Mouse (Mus musculus) stomach, postnatal 0 days (tissue): ENCODE results near the gene Sel1l3. TPM values are rescaled to one million over a fixed set of nuclear protein-coding genes. Genes with fewer than 3 reads are reported as not detected.

Source experiments
- ATAC-seq: fragments of 200-750 bp; cut with Nextera tagmentation; 2 replicates; pipeline ENCODE4 v1.8.0; 2017; ENCODE audit not compliant: low FRiP score, low TSS enrichment
- DNase-seq: peaks from one replicate; pipeline ENCODE4 v3.0.0-alpha.2; 2016; ENCODE audit warnings: low spot score
- H3K27ac ChIP-seq: fragments of 300-500 bp; sonication (generic); replicated peaks from 2 replicates; pipeline ENCODE4 v1.5.1; 2014; ENCODE audit warnings: mild to moderate bottlenecking, control low read depth
- H3K27me3 ChIP-seq: fragments of 300-500 bp; sonication (generic); 2 replicates; pipeline ENCODE4 v1.6.1; 2014; ENCODE audit warnings: low read length; ENCODE audit not compliant: control insufficient read depth, insufficient read depth
- H3K36me3 ChIP-seq: fragments of 300-500 bp; sonication (generic); 2 replicates; pipeline ENCODE4 v1.6.1; 2014; ENCODE audit warnings: low read length, mixed read lengths; ENCODE audit not compliant: control insufficient read depth, insufficient read depth
- H3K4me1 ChIP-seq: fragments of 300-500 bp; sonication (generic); replicated peaks from 2 replicates; pipeline ENCODE4 v1.6.1; 2014; ENCODE audit warnings: antibody characterized with exemption; ENCODE audit not compliant: control insufficient read depth, insufficient read depth
- H3K4me2 ChIP-seq: fragments of 300-500 bp; sonication (generic); replicated peaks from 2 replicates; pipeline ENCODE4 v1.6.1; 2014; ENCODE audit warnings: low read depth, mild to moderate bottlenecking, control low read depth, moderate library complexity
- H3K4me3 ChIP-seq: fragments of 300-500 bp; sonication (generic); 2 replicates; pipeline ENCODE4 v1.5.1; 2014; ENCODE audit warnings: low read depth, low read length, control low read depth
- H3K9ac ChIP-seq: fragments of 300-500 bp; sonication (generic); 2 replicates; pipeline ENCODE4 v1.6.1; 2014; ENCODE audit warnings: mild to moderate bottlenecking, low read length, control low read depth, mixed read lengths
- H3K9me3 ChIP-seq: fragments of 300-500 bp; sonication (generic); 2 replicates; pipeline ENCODE4 v1.6.1; 2016; ENCODE audit warnings: low read length; ENCODE audit not compliant: control insufficient read depth
- CTCF ChIP-seq: IDR thresholded peaks from 2 replicates; pipeline ENCODE4 v1.5.1; 2016; ENCODE audit warnings: antibody characterized with exemption, low read depth, mild to moderate bottlenecking, moderate library complexity
- EP300 ChIP-seq: optimal IDR thresholded peaks from 2 replicates; pipeline ENCODE3; 2016; ENCODE audit warnings: antibody characterized with exemption
- WGBS: fragments of 180-500 bp; shearing (Covaris S2); extraction: QIAGEN DNeasy Blood & Tissue Kit; methylation state at CpG from one replicate; pipeline ENCODE4 v1.1.7; 2014; 5-methylcytosine and 5-hydroxymethylcytosine counted together
- polyA plus RNA-seq: library from polyadenylated mRNA; unstranded; fragments of >200 nt; fragmentation: Nextera tagmentation; extraction: Ambion mirVana; gene quantifications from 2 replicates; pipeline ENCODE4 v1.2.1, GENCODE M21; 2015

The Sel1l3 gene
- polyA plus RNA-seq, 1 experiment from 2014 or later, result 10.0 TPM

GRCm38 (mm10) chr5:53159166-53159565 is 54.6 kb downstream of the Sel1l3 start:
- Histone ChIP-seq H3K36me3 (no peaks in the 10 kb centered on the region), H3K4me2 (no peak overlapping the region), H3K4me1 (no peaks in the 10 kb centered on the region), H3K9ac (no peak overlapping the region), H3K4me3 (no peak overlapping the region), H3K27me3 (no peaks in the 10 kb centered on the region), H3K27ac (no peak overlapping the region), H3K9me3 (no peaks in the 10 kb centered on the region)
- ATAC-seq (no peak), DNase-seq (no peak)
- TF ChIP-seq EP300 (no peak), CTCF (no peak)
- WGBS, result 82% methylated on average over 3 of the region's 3 CpGs

DNA sequence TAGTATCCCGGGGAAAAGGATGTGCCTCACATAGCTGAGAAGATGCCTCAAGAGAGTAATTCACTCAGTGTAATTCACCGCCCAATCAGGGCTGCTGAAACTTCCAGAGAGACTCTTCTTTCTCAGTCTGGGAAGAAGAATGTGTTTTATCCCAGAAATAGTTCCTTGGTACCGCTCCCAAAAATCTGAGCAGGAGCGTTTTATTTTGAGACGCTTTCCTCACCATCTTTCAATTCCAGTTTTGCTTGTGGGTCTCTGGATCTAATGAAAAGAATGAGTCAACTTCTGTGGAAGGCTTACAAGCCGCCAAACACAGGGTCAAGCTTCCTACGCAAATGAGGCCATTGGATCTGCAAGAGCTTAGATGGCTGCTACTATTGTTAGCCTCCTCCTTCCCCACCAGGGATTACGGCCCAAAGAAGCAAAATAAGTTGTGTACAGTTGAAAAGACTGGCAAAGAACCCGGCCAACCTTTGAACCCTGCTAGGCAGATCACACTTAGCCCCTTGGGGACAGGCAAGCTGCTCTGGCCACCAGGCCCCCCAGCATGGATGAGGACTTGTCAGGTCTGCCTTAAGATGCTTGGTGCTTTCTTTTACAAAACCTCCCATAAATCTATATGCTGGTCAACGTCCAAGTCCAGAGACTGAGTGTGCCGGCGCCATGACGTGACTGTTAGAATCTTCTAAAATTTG is 57.6 kb downstream of the Sel1l3 start:
- ATAC-seq (no peak), DNase-seq (no peak)
- Histone ChIP-seq H3K4me2 (no peak overlapping the region), H3K9ac (no peak overlapping the region), H3K4me3 (no peak overlapping the region), H3K4me1 (no peaks in the 10 kb centered on the region), H3K9me3 (no peaks in the 10 kb centered on the region), H3K27me3 (no peaks in the 10 kb centered on the region), H3K36me3 (no peaks in the 10 kb centered on the region), H3K27ac (no peak overlapping the region)
- 60% methylated on average over 13 of the region's 13 CpGs for WGBS
- TF ChIP-seq CTCF (no peak), EP300 (no peak)

- Histone ChIP-seq H3K9me3 (no peaks in the 10 kb centered on the region), H3K4me2 (no peak overlapping the region), H3K36me3 (no peaks in the 10 kb centered on the region), H3K27ac (no peak overlapping the region), H3K9ac (no peak overlapping the region), H3K4me3 (no peak overlapping the region), H3K27me3 (no peaks in the 10 kb centered on the region), H3K4me1 (no peaks in the 10 kb centered on the region)
- no peak for ATAC-seq
- no peak for TF ChIP-seq CTCF
- TF ChIP-seq EP300, result no peak
- DNase-seq, result no peak
- WGBS, result 63% methylated on average over 2 of the region's 2 CpGs
These were observed 59.2 kb downstream of the Sel1l3 start for GRCm38 (mm10) chr5:53154501-53154900.

- H3K27ac ChIP-seq, result no peak overlapping the region
These were observed 59.6 kb downstream of the Sel1l3 start for GRCm38 (mm10) chr5:53154078-53154477.

DNA sequence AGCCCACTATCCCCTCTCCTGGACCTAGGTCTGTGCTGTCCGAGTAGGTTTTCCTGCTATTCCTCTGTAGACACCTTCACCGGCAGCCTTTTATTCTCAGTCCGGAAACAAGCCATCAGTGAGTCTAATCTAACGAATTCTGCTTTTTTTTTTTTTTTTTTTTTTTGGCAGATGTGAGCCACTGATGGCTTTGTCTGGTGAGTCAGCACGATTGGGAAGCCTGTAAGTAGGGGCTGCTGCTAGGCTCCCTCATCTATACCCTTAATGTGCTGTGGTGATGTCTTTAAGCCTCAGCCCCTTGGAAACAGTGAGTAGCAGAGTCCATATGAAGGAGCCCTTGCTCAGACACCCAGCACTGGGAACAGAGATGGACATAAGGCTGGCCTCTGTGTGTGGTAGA is 60.6 kb downstream of the Sel1l3 start:
- H3K4me2 ChIP-seq, result no peak overlapping the region
- no peaks in the 10 kb centered on the region for H3K4me1 ChIP-seq
- TF ChIP-seq CTCF (no peak), EP300 (no peak)
- ATAC-seq (no peak), DNase-seq (no peak)
- H3K9me3 ChIP-seq, result no peaks in the 10 kb centered on the region
- no peak overlapping the region for H3K4me3 ChIP-seq
- 70% methylated on average over 5 of the region's 5 CpGs for WGBS
- no peaks in the 10 kb centered on the region for H3K27me3 ChIP-seq
- no peak overlapping the region for H3K27ac ChIP-seq
- no peak overlapping the region for H3K9ac ChIP-seq
- no peaks in the 10 kb centered on the region for H3K36me3 ChIP-seq

More at GRCm38 (mm10) chr5:53154078-53154477, 59.6 kb downstream of the Sel1l3 start:
- H3K9me3 ChIP-seq, result no peaks in the 10 kb centered on the region
- H3K4me1 ChIP-seq, result no peaks in the 10 kb centered on the region
- DNase-seq (no peak), ATAC-seq (no peak)
- no peak overlapping the region for H3K4me2 ChIP-seq
- 65% methylated on average over 2 of the region's 2 CpGs for WGBS
- H3K36me3 ChIP-seq, result no peaks in the 10 kb centered on the region
- TF ChIP-seq CTCF (no peak), EP300 (no peak)
- no peak overlapping the region for H3K9ac ChIP-seq
- H3K27me3 ChIP-seq, result no peaks in the 10 kb centered on the region
- no peak overlapping the region for H3K4me3 ChIP-seq

- no peak for TF ChIP-seq CTCF
- TF ChIP-seq EP300, result no peak
- Histone ChIP-seq H3K36me3 (no peaks in the 10 kb centered on the region), H3K4me1 (no peaks in the 10 kb centered on the region), H3K9me3 (no peaks in the 10 kb centered on the region), H3K9ac (no peak overlapping the region), H3K27me3 (no peaks in the 10 kb centered on the region), H3K4me2 (no peak overlapping the region), H3K27ac (no peak overlapping the region), H3K4me3 (no peak overlapping the region)
- no peak for DNase-seq
- WGBS, result 74% methylated on average over 18 of the region's 18 CpGs
- no peak for ATAC-seq
These were observed 62.3 kb downstream of the Sel1l3 start for GRCm38 (mm10) chr5:53151379-53151960.
